Mouse (Mus musculus): Measurements from ENCODE around the gene 4930544D05Rik. TPM values are rescaled to one million over a fixed set of nuclear protein-coding genes. Genes with fewer than 3 reads are reported as not detected.
A peak's percentile ranks its signal among the peaks of the same experiment; 100 is the strongest.

Gene 4930544D05Rik
- total and polyA plus RNA-seq, 2 experiments, result not detected

DNA sequence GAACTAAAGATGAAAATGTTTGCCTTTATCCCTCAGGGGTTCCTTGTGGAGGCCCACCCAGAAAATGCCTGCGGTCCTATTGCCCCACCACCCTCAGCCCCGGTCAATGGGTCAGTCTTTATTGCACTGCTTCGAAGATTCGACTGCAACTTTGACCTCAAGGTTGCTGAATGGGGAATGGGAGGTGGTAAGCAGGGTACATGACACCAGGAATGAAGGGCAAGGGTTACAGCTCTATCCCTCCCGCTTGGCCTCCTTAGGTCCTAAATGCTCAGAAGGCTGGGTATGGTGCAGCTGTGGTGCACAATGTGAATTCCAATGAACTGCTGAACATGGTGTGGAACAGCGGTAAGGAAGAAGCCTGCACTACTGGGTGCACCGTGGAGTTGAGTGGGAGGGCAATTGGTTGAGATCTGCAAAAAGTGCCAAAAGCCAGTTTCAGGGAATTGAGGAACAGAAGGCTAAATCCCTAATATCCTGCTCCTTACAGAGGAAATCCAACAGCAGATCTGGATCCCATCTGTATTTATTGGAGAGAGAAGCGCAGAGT is 33.6 kb downstream of the 4930544D05Rik start:
- Histone ChIP-seq H3K79me2 (ENCODE audit: control insufficient read depth, insufficient read depth, low read length) (peaks cover 37% of the 10 kb centered on the region), H3K4me1 (ENCODE audit: control insufficient read depth, insufficient read depth, low read length) (peaks cover 29% of the 10 kb centered on the region), H3K36me3 (ENCODE audit: control insufficient read depth, insufficient read depth, low read length) (peaks cover 38% of the 10 kb centered on the region), H3K27me3 (ENCODE audit: control insufficient read depth, insufficient read depth, low read length) (no peaks in the 10 kb centered on the region), H3K4me3 (ENCODE audit: insufficient read depth, low read depth, low read length) (no peak overlapping the region), H3K9ac (ENCODE audit: low read depth, low read length) (no peak overlapping the region), H3K27ac (replicated peaks; ENCODE audit: insufficient read depth, low read depth, low read length) (peak overlapping the region; percentile 13; the same call in 1 of the 2 replicates)
- TF ChIP-seq POLR2A (IDR thresholded peaks at IDR 0.05; ENCODE audit: extremely low read depth, insufficient read depth, low read length) (no peak), CTCF (IDR thresholded peaks at IDR 0.05; ENCODE audit: low read depth, low read length) (no peak)
- WGBS, result 52% methylated on average over 8 of the region's 8 CpGs
- DNase-seq (ENCODE audit: extremely low read depth, low read depth, low spot score), result no peak

DNA sequence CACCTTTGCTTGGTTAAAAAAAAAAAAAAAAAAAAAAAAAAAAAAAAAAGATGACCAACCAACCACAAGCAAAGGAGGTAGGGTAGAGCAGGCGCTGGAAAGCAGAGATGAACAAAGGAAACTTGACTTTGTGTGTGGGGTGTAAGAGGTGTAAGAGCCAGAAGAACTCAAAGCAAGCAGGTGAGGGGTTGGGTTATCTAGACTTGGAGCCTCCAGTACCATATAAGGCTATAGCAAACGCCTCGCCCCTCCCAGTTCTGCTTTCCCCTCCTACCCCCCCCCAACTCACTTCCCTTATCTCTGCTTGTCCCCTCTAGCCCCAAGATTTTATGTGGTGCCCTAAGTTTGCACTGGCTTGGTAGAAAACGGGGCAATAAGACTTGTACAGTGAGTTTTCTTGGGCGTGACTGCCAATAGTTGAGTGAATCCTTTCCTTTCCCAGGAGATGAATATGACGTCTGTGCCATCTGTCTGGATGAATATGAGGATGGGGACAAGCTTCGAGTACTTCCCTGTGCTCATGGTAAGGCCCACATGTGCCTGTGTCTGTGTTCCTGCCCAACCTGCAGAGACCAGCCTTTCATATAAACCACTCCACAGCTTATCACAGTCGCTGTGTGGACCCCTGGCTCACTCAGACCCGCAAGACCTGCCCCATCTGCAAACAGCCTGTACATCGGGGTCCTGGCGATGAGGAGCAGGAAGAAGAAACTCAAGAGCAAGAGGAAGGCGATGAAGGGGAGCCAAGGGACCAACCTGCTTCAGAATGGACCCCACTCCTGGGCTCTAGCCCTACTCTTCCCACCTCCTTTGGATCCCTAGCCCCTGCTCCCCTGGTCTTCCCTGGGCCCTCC is 34.9 kb downstream of the 4930544D05Rik start:
- Histone ChIP-seq H3K36me3 (ENCODE audit: control insufficient read depth, insufficient read depth, low read length) (peaks cover 36% of the 10 kb centered on the region), H3K9ac (ENCODE audit: low read depth, low read length) (no peak overlapping the region; the same call in 1 of the 2 replicates), H3K79me2 (ENCODE audit: control insufficient read depth, insufficient read depth, low read length) (peaks cover 39% of the 10 kb centered on the region), H3K27me3 (ENCODE audit: control insufficient read depth, insufficient read depth, low read length) (no peaks in the 10 kb centered on the region), H3K4me3 (ENCODE audit: insufficient read depth, low read depth, low read length) (no peak overlapping the region), H3K27ac (replicated peaks; ENCODE audit: insufficient read depth, low read depth, low read length) (no peak overlapping the region), H3K4me1 (ENCODE audit: control insufficient read depth, insufficient read depth, low read length) (peaks cover 29% of the 10 kb centered on the region)
- WGBS, result 71% methylated on average over 12 of the region's 12 CpGs
- TF ChIP-seq POLR2A (IDR thresholded peaks at IDR 0.05; ENCODE audit: extremely low read depth, insufficient read depth, low read length), result no peak
- no peak for DNase-seq (ENCODE audit: extremely low read depth, low read depth, low spot score)

DNA sequence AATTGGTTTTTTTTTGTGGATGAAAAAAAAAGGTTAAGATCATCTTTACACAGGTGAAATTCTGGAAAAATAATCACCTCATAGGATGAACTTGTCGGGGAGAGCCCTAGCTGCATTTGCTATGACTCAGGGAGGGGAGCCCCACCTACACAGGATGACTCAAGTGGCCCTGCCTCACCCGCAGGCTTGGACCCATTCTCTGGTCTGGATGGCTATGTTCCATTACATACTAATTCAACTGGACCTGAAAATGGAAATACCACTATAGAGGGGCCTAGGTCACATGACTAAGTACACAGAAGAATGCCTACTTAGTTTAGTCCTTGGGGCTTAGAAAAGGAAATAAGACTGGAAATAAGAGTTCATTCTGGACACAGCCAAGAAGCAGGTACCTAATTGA is 35.7 kb downstream of the 4930544D05Rik start:
- Histone ChIP-seq H3K9ac (ENCODE audit: low read depth, low read length) (no peak overlapping the region), H3K27me3 (ENCODE audit: control insufficient read depth, insufficient read depth, low read length) (no peaks in the 10 kb centered on the region), H3K4me1 (ENCODE audit: control insufficient read depth, insufficient read depth, low read length) (peaks cover 21% of the 10 kb centered on the region), H3K36me3 (ENCODE audit: control insufficient read depth, insufficient read depth, low read length) (peaks cover 36% of the 10 kb centered on the region), H3K27ac (replicated peaks; ENCODE audit: insufficient read depth, low read depth, low read length) (no peak overlapping the region), H3K79me2 (ENCODE audit: control insufficient read depth, insufficient read depth, low read length) (peaks cover 38% of the 10 kb centered on the region), H3K4me3 (ENCODE audit: insufficient read depth, low read depth, low read length) (no peak overlapping the region)
- no peak for DNase-seq (ENCODE audit: extremely low read depth, low read depth, low spot score)
- TF ChIP-seq POLR2A (IDR thresholded peaks at IDR 0.05; ENCODE audit: extremely low read depth, insufficient read depth, low read length) (no peak), CTCF (IDR thresholded peaks at IDR 0.05; ENCODE audit: low read depth, low read length) (no peak)
- WGBS, result 40% methylated on average over 2 of the region's 2 CpGs

DNA sequence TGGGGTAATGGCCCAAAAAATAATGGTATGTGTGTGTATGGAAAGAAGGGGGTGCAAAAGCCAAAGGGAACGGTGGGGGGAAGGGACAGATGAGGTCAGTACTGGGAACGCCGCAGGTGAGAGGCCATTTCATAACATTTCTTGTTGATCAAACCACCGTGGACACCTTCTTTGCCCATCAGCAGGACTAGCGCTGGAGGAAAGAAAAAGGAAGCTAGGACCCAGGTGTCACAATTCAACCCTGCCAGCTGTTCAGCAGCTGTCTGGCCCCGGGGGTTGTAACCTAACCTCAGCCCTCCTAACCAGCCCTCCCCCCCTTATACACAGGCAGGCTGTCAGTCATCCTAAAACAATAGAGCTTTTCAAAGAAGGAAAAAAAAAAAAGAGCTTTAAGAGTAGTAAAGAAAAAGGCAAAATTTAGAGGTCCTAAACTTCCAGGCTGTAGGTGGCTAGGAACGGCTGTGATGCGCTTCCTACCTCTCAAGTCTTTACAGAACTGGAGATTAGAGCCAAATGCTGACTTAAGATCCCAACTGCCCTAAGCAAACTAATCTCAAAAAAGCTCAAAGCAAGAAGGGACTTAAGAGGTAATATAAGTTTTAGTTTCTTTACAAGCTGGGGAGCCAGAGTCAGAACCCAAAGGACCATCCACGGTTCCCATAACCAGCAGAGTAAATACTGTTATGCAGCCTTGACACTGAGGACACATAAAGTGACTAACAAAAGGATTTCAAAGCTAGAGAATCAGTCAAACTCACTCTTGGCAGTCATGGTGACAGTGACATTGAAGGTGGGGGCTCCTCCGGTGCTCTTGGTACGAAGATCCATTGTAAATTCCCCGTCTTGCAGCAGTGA is 36.6 kb downstream of the 4930544D05Rik start:
- H3K79me2 ChIP-seq (ENCODE audit: control insufficient read depth, insufficient read depth, low read length), result peaks cover 34% of the 10 kb centered on the region
- H3K36me3 ChIP-seq (ENCODE audit: control insufficient read depth, insufficient read depth, low read length), result peaks cover 36% of the 10 kb centered on the region
- H3K27me3 ChIP-seq (ENCODE audit: control insufficient read depth, insufficient read depth, low read length), result no peaks in the 10 kb centered on the region
- peak overlapping the region; percentile 42 for H3K27ac ChIP-seq (replicated peaks; ENCODE audit: insufficient read depth, low read depth, low read length)
- TF ChIP-seq CTCF (IDR thresholded peaks at IDR 0.05; ENCODE audit: low read depth, low read length) (no peak), POLR2A (IDR thresholded peaks at IDR 0.05; ENCODE audit: extremely low read depth, insufficient read depth, low read length) (no peak)
- H3K9ac ChIP-seq (ENCODE audit: low read depth, low read length), result peak overlapping the region; percentile 98
- peak overlapping the region; percentile 96 for H3K4me3 ChIP-seq (ENCODE audit: insufficient read depth, low read depth, low read length)
- no peak for DNase-seq (ENCODE audit: extremely low read depth, low read depth, low spot score)
- WGBS, result 22% methylated on average over 12 of the region's 12 CpGs
- H3K4me1 ChIP-seq (ENCODE audit: control insufficient read depth, insufficient read depth, low read length), result peaks cover 23% of the 10 kb centered on the region

DNA sequence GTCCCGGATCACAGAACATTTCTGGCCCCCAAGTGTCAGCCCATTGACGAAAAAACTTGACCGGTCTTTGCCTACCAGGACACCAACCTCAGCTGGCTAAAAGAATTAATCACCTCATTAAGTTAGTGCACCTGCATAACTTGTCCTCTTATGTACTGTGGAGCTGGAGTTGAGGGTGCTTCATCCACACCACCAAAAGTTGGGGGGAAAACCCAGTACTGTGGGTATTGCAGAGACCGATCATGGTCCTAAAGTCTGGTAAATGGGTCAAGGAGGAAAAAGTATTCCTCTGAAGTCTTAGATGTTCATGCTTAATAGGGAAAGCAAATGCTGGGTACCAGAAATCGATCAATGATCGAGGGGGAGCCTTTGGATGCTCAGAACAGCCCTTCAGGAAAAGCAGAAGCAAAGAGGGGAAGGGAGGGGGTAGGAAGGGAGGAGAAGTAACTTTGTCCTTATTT is 37.3 kb downstream of the 4930544D05Rik start:
- peak overlapping the region; percentile 42 for H3K27ac ChIP-seq (replicated peaks; ENCODE audit: insufficient read depth, low read depth, low read length)
- H3K27me3 ChIP-seq (ENCODE audit: control insufficient read depth, insufficient read depth, low read length), result no peaks in the 10 kb centered on the region
- peaks cover 30% of the 10 kb centered on the region for H3K79me2 ChIP-seq (ENCODE audit: control insufficient read depth, insufficient read depth, low read length)
- H3K4me3 ChIP-seq (ENCODE audit: insufficient read depth, low read depth, low read length), result peak overlapping the region; percentile 96
- no peak for DNase-seq (ENCODE audit: extremely low read depth, low read depth, low spot score)
- H3K4me1 ChIP-seq (ENCODE audit: control insufficient read depth, insufficient read depth, low read length), result peaks cover 23% of the 10 kb centered on the region
- peak overlapping the region; percentile 98 for H3K9ac ChIP-seq (ENCODE audit: low read depth, low read length)
- WGBS, result 20% methylated on average over 6 of the region's 6 CpGs
- TF ChIP-seq CTCF (IDR thresholded peaks at IDR 0.05; ENCODE audit: low read depth, low read length), result no peak
- TF ChIP-seq POLR2A (IDR thresholded peaks at IDR 0.05; ENCODE audit: extremely low read depth, insufficient read depth, low read length), result no peak
- peaks cover 36% of the 10 kb centered on the region for H3K36me3 ChIP-seq (ENCODE audit: control insufficient read depth, insufficient read depth, low read length)

All from liver, adult 2 months (tissue).